8 mouse cellular contexts compared by ENCODE assay signal in the genomic region with DNA sequence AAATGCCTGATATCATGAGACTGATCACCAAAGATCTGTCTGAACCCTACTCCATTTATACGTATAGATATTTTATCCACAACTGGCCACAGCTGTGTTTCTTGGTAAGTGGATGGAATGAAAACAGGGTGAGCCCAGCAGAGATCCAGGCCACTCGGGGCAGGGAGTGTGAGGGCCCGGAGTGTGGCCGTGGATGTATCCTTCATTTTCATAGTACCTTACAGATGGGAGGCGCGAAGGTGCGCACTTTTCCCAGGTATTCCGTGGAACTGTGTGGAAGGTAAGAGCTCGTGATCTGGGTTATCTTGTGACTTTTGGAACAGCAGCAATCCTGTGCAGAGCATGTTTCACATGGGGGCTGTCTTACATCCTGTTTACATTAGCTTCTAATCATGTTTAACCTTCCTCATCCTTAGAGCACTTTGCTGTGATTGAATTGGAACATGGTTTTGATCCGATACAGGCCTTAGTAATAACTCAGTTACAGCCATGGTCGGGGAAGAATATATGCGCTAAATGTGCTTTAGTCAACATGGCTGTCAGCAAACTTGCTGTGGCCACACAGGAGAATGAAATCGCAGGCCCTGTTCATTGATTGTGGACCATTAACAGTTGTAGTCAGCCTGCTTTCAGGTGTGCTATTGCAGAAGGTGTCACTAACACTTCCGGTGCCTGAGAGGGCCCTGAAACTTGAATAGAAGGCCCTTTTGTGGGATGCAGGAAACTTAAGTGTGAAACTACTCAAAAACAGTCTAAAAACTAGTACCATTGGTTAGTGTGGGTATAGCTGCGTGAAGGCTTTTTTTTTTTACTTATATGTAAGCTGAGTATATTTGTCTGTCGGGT. TPM values are rescaled to one million over a fixed set of nuclear protein-coding genes. Genes with fewer than 3 reads are reported as not detected.
DNase-seq lines count a peak whose midpoint lies in the region; ATAC-seq and TF ChIP-seq lines count a peak whose summit lies in the region.

No protein-coding gene starts in this region.

- WGBS in hindbrain, embryonic 13.5 days, result 60% methylated on average over 16 of the region's 16 CpGs
- WGBS in liver, postnatal 0 days (ENCODE audit: insufficient replicate concordance), result 41% methylated on average over 16 of the region's 16 CpGs

- peaks cover 2% of the 10 kb centered on the region; the same call in 1 of the 2 replicates for H3K36me3 ChIP-seq in testis, adult 2 months (ENCODE audit: control insufficient read depth, insufficient read depth, low read length)
- peaks cover 2% of the 10 kb centered on the region; the same call in 1 of the 2 replicates for H3K36me3 ChIP-seq in hindbrain, embryonic 13.5 days
- peaks cover 5% of the 10 kb centered on the region; the same call in 1 of the 2 replicates for H3K36me3 ChIP-seq in liver, postnatal 0 days (replicated peaks; ENCODE audit: insufficient read depth, low read length)

- no peak for TF ChIP-seq POLR2A in testis, adult 2 months (IDR thresholded peaks at IDR 0.05; ENCODE audit: control insufficient read depth, low read depth, low read length)

- no peaks in the 10 kb centered on the region for H3K9me3 ChIP-seq in hindbrain, embryonic 13.5 days
- H3K9me3 ChIP-seq in liver, postnatal 0 days (ENCODE audit: low read length), result no peaks in the 10 kb centered on the region

- H3K27ac ChIP-seq in testis, adult 2 months (ENCODE audit: control insufficient read depth, insufficient read depth, low read depth, low read length), result no peak overlapping the region
- H3K27ac ChIP-seq in hindbrain, embryonic 13.5 days, result peak overlapping the region; percentile 92; the same call in 1 of the 2 replicates
- peak overlapping the region; percentile 91; the same call in 1 of the 2 replicates for H3K27ac ChIP-seq in liver, postnatal 0 days (ENCODE audit: low read depth)

- H3K4me1 ChIP-seq in testis, adult 2 months (ENCODE audit: control insufficient read depth, insufficient read depth, low read length), result peaks cover 7% of the 10 kb centered on the region
- peaks cover 28% of the 10 kb centered on the region for H3K4me1 ChIP-seq in hindbrain, embryonic 13.5 days (replicated peaks)
- H3K4me1 ChIP-seq in liver, postnatal 0 days (ENCODE audit: insufficient read depth), result peaks cover 14% of the 10 kb centered on the region

- TF ChIP-seq EP300 in liver, postnatal 0 days (IDR thresholded peaks at IDR 0.05; ENCODE audit: low read depth), result no peak

- peak overlapping the region; percentile 94 for H3K4me3 ChIP-seq in testis, adult 2 months (ENCODE audit: control insufficient read depth, low read depth, low read length)
- H3K4me3 ChIP-seq in hindbrain, embryonic 13.5 days, result peak overlapping the region; percentile 98
- H3K4me3 ChIP-seq in liver, postnatal 0 days (ENCODE audit: low read depth, low read length), result peak overlapping the region; percentile 89

- DNase-seq in adrenal gland, adult (ENCODE audit: inconsistent age in 2 of 2, low spot score in 1 of 2), result peak; percentile 23 to 49
- no peak for DNase-seq in adrenal gland, postnatal 10 days
- no peak for DNase-seq in testis, postnatal 14 days (ENCODE audit: low spot score)
- DNase-seq in liver, postnatal 0 days, result peak; percentile 16
- DNase-seq in right cerebral cortex, postnatal 14 days, result no peak

- no peak for ATAC-seq in hindbrain, embryonic 13.5 days (ENCODE audit: low FRiP score)
- no peak for ATAC-seq in liver, postnatal 0 days
- ATAC-seq in megakaryocyte progenitor cell, adult 5-6 weeks (replicated peaks; ENCODE audit: poor library complexity), result no peak

- H3K9ac ChIP-seq in hindbrain, embryonic 13.5 days, result peak overlapping the region; percentile 97
- peak overlapping the region; percentile 98 for H3K9ac ChIP-seq in liver, postnatal 0 days (replicated peaks)

- no peak for TF ChIP-seq CTCF in testis, adult 2 months (IDR thresholded peaks at IDR 0.05; ENCODE audit: control insufficient read depth, insufficient read depth, insufficient replicate concordance, low read depth, low read length)
- TF ChIP-seq CTCF in liver, postnatal 0 days (IDR thresholded peaks at IDR 0.05; ENCODE audit: low read depth), result no peak

- no peaks in the 10 kb centered on the region for H3K27me3 ChIP-seq in testis, adult 2 months (ENCODE audit: control insufficient read depth, insufficient read depth, low read length)
- H3K27me3 ChIP-seq in hindbrain, embryonic 13.5 days, result no peaks in the 10 kb centered on the region
- no peaks in the 10 kb centered on the region for H3K27me3 ChIP-seq in liver, postnatal 0 days (ENCODE audit: insufficient read depth, low read length)

- peak overlapping the region; percentile 81 for H3K4me2 ChIP-seq in hindbrain, embryonic 13.5 days
- peak overlapping the region; percentile 96 for H3K4me2 ChIP-seq in liver, postnatal 0 days (ENCODE audit: low read depth, low read length)

RNA-seq across cellular contexts. Expression of a gene that starts 1.5 kb away (rescaled TPM):
- total RNA-seq in adrenal gland, postnatal 10 days (2021), result 10 to 100 TPM; 30.1 to 32.5 TPM
- polyA plus RNA-seq in testis, adult 2 months (2012; rRNA removed), result 21.1 and 28.2 TPM in 2 replicates
- polyA plus RNA-seq in hindbrain, embryonic 13.5 days (2015; fragmentation: Nextera tagmentation; extraction: Ambion mirVana), result 13.0 and 13.8 TPM in 2 replicates
- 3.4 and 4.5 TPM in 2 replicates for polyA plus RNA-seq in liver, postnatal 0 days (2015; fragmentation: Nextera tagmentation; extraction: Ambion mirVana)
- 21.6 and 21.8 TPM in 2 replicates for total RNA-seq in megakaryocyte progenitor cell, adult 5-6 weeks (2015)
- 26.8 and 29.1 TPM in 2 replicates for total RNA-seq in megakaryocyte progenitor cell, adult 5-6 weeks (2017)

Comparison
In these comparisons a context has a peak if more than half of its experiments do, and no peak if none do; other contexts are left out.
1. DNase-seq: peak in adrenal gland, adult (2 of 2) and liver, postnatal 0 days (single experiment); none in adrenal gland, postnatal 10 days (single experiment), testis, postnatal 14 days (single experiment) and right cerebral cortex, postnatal 14 days (single experiment).
2. Peak in every context shown above with its lines, with median percentiles within 50 percentile points of each other: H3K4me3 ChIP-seq.